Mouse (Mus musculus): ENCODE data around the gene Zfp827. TPM values are rescaled to one million over a fixed set of nuclear protein-coding genes. Genes with fewer than 3 reads are reported as not detected.

Gene Zfp827
- total RNA-seq, 1 experiment from 2014 or later, result 8.5 TPM

DNA sequence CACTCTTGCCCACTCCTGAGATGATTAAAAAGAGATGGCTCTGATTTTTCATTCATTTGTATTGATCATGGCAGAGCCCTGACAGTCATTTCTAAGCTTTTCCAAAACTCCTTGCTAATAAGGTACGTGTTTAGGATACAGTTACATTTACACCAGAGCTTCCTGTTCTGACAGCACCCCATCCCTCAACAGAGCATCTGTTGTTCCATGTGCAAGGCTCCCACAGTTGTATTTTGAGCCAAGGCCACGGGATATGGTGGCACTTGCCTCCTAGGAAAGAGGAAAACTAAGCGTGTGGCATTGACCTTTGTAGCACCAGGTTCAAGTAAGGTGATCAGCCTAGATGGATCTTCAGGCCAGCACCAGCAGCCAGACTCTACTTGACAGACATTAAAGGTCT lies 137.0 kb downstream of the Zfp827 start:
- ATAC-seq (replicated peaks in 1 of 2; ENCODE audit: insufficient read depth in 1 of 2, low FRiP score in 2 of 2, low TSS enrichment in 1 of 2, low read depth in 1 of 2, poor library complexity in 2 of 2, severe bottlenecking in 2 of 2), result no peak

DNA sequence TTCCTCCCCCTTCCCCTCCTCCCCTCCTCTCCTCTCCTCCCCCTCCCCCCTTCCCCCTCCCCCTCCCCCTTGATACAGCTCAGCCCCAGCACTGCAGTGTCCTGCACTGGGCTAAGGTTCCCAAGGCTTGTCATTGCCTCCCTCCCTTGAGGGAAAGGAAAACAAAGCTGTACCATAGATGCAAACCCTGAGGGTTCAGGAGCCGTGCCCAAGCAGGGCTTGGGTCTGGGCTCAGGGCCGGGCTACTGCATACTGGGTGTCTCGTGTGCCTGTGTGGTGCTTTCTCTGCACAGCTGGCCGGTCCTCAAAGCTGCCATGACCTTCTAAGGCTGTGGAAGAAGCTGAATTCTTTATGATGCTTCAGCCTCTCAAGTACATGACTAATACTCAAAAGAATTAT lies 145.4 kb downstream of the Zfp827 start:
- ATAC-seq (replicated peaks in 1 of 2; ENCODE audit: insufficient read depth in 1 of 2, low FRiP score in 2 of 2, low TSS enrichment in 1 of 2, low read depth in 1 of 2, poor library complexity in 2 of 2, severe bottlenecking in 2 of 2), result no peak

GRCm38 (mm10) chr8:79175991-79176390 lies 147.8 kb downstream of the Zfp827 start:
- no peak for ATAC-seq (replicated peaks in 1 of 2; ENCODE audit: insufficient read depth in 1 of 2, low FRiP score in 2 of 2, low TSS enrichment in 1 of 2, low read depth in 1 of 2, poor library complexity in 2 of 2, severe bottlenecking in 2 of 2)

GRCm38 (mm10) chr8:79179678-79180077 lies 151.4 kb downstream of the Zfp827 start:
- ATAC-seq (replicated peaks in 1 of 2; ENCODE audit: insufficient read depth in 1 of 2, low FRiP score in 2 of 2, low TSS enrichment in 1 of 2, low read depth in 1 of 2, poor library complexity in 2 of 2, severe bottlenecking in 2 of 2), result no peak

- no peak for ATAC-seq (replicated peaks in 1 of 2; ENCODE audit: insufficient read depth in 1 of 2, low FRiP score in 2 of 2, low TSS enrichment in 1 of 2, low read depth in 1 of 2, poor library complexity in 2 of 2, severe bottlenecking in 2 of 2)
Measured at GRCm38 (mm10) chr8:79185488-79185887, 157.3 kb downstream of the Zfp827 start.

GRCm38 (mm10) chr8:79190071-79190470 lies 161.8 kb downstream of the Zfp827 start:
- no peak for ATAC-seq (replicated peaks in 1 of 2; ENCODE audit: insufficient read depth in 1 of 2, low FRiP score in 2 of 2, low TSS enrichment in 1 of 2, low read depth in 1 of 2, poor library complexity in 2 of 2, severe bottlenecking in 2 of 2)

GRCm38 (mm10) chr8:79196481-79196880 lies 168.2 kb downstream of the Zfp827 start:
- no peak for ATAC-seq (replicated peaks in 1 of 2; ENCODE audit: insufficient read depth in 1 of 2, low FRiP score in 2 of 2, low TSS enrichment in 1 of 2, low read depth in 1 of 2, poor library complexity in 2 of 2, severe bottlenecking in 2 of 2)

GRCm38 (mm10) chr8:79198675-79199074 lies 170.4 kb downstream of the Zfp827 start:
- no peak for ATAC-seq (replicated peaks in 1 of 2; ENCODE audit: insufficient read depth in 1 of 2, low FRiP score in 2 of 2, low TSS enrichment in 1 of 2, low read depth in 1 of 2, poor library complexity in 2 of 2, severe bottlenecking in 2 of 2)

DNA sequence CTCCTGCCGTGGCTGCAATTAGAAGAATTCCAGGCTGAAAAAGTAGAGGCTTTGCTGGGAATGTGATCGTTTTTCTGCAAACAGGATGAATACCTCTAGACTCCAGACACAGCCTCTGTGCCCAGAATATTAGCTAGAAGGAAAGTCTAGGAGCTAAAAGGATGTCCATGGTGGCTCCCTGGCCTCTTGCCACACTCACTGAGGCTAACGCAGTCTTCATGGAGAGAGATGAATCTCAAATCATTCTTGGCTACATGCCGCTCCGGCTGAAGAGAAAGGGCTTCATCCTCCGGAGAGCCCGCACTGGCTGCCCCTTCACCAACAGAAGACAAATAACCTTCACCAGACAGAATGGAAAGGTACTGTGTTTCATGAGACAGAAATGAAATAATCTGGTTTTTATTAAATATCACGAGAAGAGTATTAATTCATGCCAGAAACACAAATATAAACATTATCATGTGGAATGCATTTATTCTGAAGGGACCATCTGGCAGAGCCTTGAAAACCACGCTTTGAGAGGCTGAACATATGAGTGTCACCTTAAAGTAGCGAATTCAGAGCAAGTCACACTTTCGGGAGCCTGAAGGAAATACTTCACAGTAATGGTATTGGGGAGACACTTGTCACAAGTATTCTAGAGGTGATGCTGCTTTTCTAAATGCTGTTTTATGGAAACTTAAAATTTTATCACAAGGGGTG lies 173.4 kb downstream of the Zfp827 start:
- no peak for ATAC-seq (replicated peaks in 1 of 2; ENCODE audit: insufficient read depth in 1 of 2, low FRiP score in 2 of 2, low TSS enrichment in 1 of 2, low read depth in 1 of 2, poor library complexity in 2 of 2, severe bottlenecking in 2 of 2)

GRCm38 (mm10) chr8:79206895-79207294 lies 178.7 kb downstream of the Zfp827 start:
- no peak for ATAC-seq (replicated peaks in 1 of 2; ENCODE audit: insufficient read depth in 1 of 2, low FRiP score in 2 of 2, low TSS enrichment in 1 of 2, low read depth in 1 of 2, poor library complexity in 2 of 2, severe bottlenecking in 2 of 2)

DNA sequence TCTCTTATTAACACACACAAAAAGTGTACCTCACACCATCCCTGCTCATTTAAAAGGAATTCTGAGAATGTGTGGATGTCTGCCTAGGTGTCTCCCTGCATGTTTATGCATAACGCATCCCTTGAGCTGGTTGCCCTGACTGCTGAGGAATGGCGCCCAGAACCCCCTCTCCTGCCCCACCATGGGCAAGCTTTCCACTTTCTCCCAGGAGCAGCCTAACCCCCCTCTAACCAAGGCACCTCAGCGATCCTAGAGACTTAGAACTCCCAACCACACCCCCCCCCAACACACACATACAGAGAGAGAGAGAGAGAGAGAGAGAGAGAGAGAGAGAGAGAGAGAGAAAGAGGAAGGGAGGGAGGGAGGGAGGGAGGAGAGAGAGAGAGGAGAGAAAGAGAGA lies 179.9 kb downstream of the Zfp827 start:
- ATAC-seq (replicated peaks in 1 of 2; ENCODE audit: insufficient read depth in 1 of 2, low FRiP score in 2 of 2, low TSS enrichment in 1 of 2, low read depth in 1 of 2, poor library complexity in 2 of 2, severe bottlenecking in 2 of 2), result no peak

GRCm38 (mm10) chr8:79208691-79209640 lies 180.7 kb downstream of the Zfp827 start:
- ATAC-seq (replicated peaks in 1 of 2; ENCODE audit: insufficient read depth in 1 of 2, low FRiP score in 2 of 2, low TSS enrichment in 1 of 2, low read depth in 1 of 2, poor library complexity in 2 of 2, severe bottlenecking in 2 of 2), result peak; percentile 34 to 47; a peak in 3 of 4 replicates

DNA sequence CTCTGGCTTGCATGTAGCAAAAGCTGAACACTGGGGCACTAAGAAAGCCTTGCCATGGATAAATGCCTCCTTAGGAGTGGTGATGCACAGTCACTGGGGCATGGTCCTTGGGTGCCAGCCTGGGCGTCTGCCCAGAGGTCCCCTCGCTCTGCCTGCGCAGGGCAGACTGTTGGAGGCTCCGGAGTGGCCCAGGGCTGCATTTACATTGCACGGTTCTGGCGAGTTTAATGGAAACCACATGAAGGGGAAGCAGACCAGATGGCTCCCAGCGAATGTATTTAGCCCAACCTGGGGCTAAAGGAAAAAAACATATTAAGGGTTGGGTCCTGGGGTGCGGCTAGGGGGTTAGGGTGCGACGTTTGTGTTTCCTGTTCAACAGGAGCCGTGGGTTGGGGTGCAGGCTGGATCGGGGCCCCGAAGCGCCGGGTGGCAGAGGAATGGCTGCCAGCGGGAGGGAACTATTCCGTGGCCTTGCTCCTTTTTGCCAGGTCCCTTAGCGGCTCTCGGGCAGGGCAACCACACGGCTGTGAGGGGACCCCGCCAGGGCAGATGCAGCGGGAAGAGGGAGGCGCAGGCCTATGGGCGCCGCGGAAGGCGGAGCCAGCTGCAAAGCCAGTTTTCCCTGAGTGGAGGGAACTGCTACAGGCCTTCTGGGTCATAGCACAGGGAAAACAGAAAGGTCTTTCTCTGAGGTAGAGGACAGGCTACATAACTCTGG lies 181.6 kb downstream of the Zfp827 start:
- peak; percentile 57 to 75 for ATAC-seq (replicated peaks in 1 of 2; ENCODE audit: insufficient read depth in 1 of 2, low FRiP score in 2 of 2, low TSS enrichment in 1 of 2, low read depth in 1 of 2, poor library complexity in 2 of 2, severe bottlenecking in 2 of 2)

GRCm38 (mm10) chr8:79211630-79212029 lies 183.4 kb downstream of the Zfp827 start:
- ATAC-seq (replicated peaks in 1 of 2; ENCODE audit: insufficient read depth in 1 of 2, low FRiP score in 2 of 2, low TSS enrichment in 1 of 2, low read depth in 1 of 2, poor library complexity in 2 of 2, severe bottlenecking in 2 of 2), result no peak

DNA sequence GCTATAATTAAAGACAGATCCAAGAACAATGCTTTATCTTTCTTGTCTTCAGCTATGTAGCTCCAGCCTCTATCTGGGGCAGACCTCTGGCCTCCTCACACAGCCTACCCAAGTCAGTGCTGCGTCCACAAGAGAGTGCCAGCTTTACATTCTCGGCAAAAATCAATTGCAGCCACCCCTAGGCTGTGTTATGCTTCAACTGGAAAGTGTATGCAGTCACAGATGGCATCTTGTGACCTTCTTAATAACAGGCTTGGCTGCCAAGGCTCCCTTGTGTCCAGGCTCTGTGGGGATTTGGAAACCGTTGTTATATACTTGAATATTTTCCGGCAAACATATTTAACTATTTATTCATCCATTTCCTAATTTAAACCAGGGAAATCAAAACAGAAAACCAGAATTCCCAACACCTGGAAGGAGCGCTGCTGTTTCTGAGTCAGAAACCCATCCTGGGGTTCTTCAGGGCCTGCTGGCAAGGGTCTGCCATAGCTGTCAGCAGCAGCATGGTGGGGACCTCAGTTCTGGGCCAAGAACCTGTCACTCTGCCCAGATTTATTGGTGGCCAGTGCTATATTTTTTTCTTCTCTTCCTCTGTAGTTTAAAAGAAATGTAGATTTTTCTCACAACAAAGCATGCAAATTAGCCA lies 194.0 kb downstream of the Zfp827 start:
- no peak for ATAC-seq (replicated peaks in 1 of 2; ENCODE audit: insufficient read depth in 1 of 2, low FRiP score in 2 of 2, low TSS enrichment in 1 of 2, low read depth in 1 of 2, poor library complexity in 2 of 2, severe bottlenecking in 2 of 2)

DNA sequence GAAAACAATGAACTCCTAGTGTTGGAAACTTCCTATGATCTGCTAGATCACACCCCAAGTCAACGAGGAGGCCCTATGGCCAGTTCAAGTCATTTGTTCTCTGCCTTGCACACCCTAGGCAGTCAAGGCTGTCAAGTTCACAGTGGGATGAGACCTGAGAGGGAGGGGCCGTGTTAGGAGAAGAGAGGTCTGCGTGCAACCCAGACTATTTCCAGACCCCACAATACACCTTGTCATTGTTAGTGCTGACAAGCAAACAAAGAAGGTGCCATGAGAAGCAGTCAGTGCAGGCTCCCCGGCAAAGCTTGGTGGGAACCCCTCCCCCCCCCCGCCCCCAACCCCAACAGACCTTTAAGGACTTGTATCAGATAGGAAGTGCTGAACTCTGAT lies 194.5 kb downstream of the Zfp827 start:
- ATAC-seq (replicated peaks in 1 of 2; ENCODE audit: insufficient read depth in 1 of 2, low FRiP score in 2 of 2, low TSS enrichment in 1 of 2, low read depth in 1 of 2, poor library complexity in 2 of 2, severe bottlenecking in 2 of 2), result no peak

- ATAC-seq (replicated peaks in 1 of 2; ENCODE audit: insufficient read depth in 1 of 2, low FRiP score in 2 of 2, low TSS enrichment in 1 of 2, low read depth in 1 of 2, poor library complexity in 2 of 2, severe bottlenecking in 2 of 2), result no peak
Measured at GRCm38 (mm10) chr8:79224363-79224762, 196.1 kb downstream of the Zfp827 start.

Data from hematopoietic stem cell, adult 5-6 weeks (primary cell).